Mouse (Mus musculus): ENCODE measurements around the gene Spata48. TPM values are rescaled to one million over a fixed set of nuclear protein-coding genes. Genes with fewer than 3 reads are reported as not detected.

The Spata48 gene
- polyA plus RNA-seq, 1 experiment from 2014 or later, result 2.1 TPM

DNA sequence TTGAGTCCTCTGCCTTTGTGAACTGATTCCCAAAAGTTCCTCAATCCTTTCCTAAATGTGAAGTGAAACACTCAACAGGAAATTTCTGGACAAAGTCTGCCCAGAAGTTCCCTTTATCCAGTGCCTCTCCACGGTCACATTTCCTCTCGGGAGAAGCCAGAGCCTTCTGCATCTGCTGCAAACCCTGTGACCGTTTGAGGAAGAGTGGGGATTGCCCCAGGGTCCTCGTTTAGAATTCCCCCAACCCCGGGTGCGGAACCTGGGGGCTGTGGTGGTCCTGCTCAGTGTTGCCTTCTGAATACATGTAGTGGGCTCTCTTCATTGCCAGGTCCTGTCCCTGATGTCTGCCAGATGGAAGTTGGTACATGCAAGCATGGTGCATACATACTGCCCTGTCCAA lies 67.3 kb downstream of the Spata48 start:
- Histone ChIP-seq H3K4me1 (ENCODE audit: insufficient read depth, low read length) (no peaks in the 10 kb centered on the region), H3K36me3 (ENCODE audit: insufficient read depth, low read length) (no peaks in the 10 kb centered on the region), H3K4me2 (replicated peaks; ENCODE audit: low read depth, low read length) (no peak overlapping the region), H3K9me3 (ENCODE audit: low read length) (no peaks in the 10 kb centered on the region), H3K4me3 (ENCODE audit: low read length) (no peak overlapping the region), H3K9ac (replicated peaks; ENCODE audit: low read length) (no peak overlapping the region), H3K27ac (ENCODE audit: low read length) (no peak overlapping the region), H3K27me3 (ENCODE audit: insufficient read depth, low read length) (no peaks in the 10 kb centered on the region)
- ATAC-seq (ENCODE audit: low FRiP score, low TSS enrichment), result no peak
- 67% methylated on average over 6 of the region's 6 CpGs for WGBS

GRCm38 (mm10) chr11:11530126-11530525 lies 68.2 kb downstream of the Spata48 start:
- 80% methylated on average over 2 of the region's 2 CpGs for WGBS
- no peak overlapping the region for H3K27ac ChIP-seq (ENCODE audit: low read length)

DNA sequence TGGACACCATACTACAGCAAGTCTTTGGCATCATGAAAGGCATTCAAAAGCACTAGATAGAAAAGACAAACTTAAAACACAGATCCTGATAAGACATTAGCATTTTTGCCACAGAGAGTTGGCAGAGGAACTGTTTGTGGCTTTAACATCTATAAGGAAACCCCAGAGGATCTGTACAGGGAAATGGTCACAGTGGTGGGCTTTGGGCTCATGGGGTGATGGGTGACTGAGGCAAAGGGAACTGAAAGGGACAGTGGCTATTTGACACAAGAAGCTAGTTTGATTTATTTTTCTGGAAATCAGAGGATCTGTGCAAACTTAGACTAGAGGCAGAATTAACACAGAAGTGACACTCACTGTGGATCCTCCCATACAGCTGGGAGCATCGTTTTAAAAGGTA lies 74.4 kb downstream of the Spata48 start:
- Histone ChIP-seq H3K27me3 (ENCODE audit: insufficient read depth, low read length) (no peaks in the 10 kb centered on the region), H3K4me2 (replicated peaks; ENCODE audit: low read depth, low read length) (no peak overlapping the region), H3K36me3 (ENCODE audit: insufficient read depth, low read length) (no peaks in the 10 kb centered on the region), H3K9ac (replicated peaks; ENCODE audit: low read length) (no peak overlapping the region), H3K27ac (ENCODE audit: low read length) (no peak overlapping the region), H3K4me1 (ENCODE audit: insufficient read depth, low read length) (no peaks in the 10 kb centered on the region), H3K4me3 (ENCODE audit: low read length) (no peak overlapping the region), H3K9me3 (ENCODE audit: low read length) (no peaks in the 10 kb centered on the region)
- ATAC-seq (ENCODE audit: low FRiP score, low TSS enrichment), result no peak
- WGBS, result 78% methylated on average over 1 of the region's 1 CpGs

More at GRCm38 (mm10) chr11:11530126-11530525, 68.2 kb downstream of the Spata48 start:
- Histone ChIP-seq H3K4me1 (ENCODE audit: insufficient read depth, low read length) (no peaks in the 10 kb centered on the region), H3K9me3 (ENCODE audit: low read length) (no peaks in the 10 kb centered on the region), H3K4me2 (replicated peaks; ENCODE audit: low read depth, low read length) (no peak overlapping the region), H3K9ac (replicated peaks; ENCODE audit: low read length) (no peak overlapping the region), H3K36me3 (ENCODE audit: insufficient read depth, low read length) (no peaks in the 10 kb centered on the region), H3K27me3 (ENCODE audit: insufficient read depth, low read length) (no peaks in the 10 kb centered on the region), H3K4me3 (ENCODE audit: low read length) (no peak overlapping the region)
- no peak for ATAC-seq (ENCODE audit: low FRiP score, low TSS enrichment)

- no peaks in the 10 kb centered on the region for H3K27me3 ChIP-seq (ENCODE audit: insufficient read depth, low read length)
- no peaks in the 10 kb centered on the region for H3K36me3 ChIP-seq (ENCODE audit: insufficient read depth, low read length)
- no peak overlapping the region for H3K9ac ChIP-seq (replicated peaks; ENCODE audit: low read length)
- no peak overlapping the region for H3K4me2 ChIP-seq (replicated peaks; ENCODE audit: low read depth, low read length)
- no peaks in the 10 kb centered on the region for H3K9me3 ChIP-seq (ENCODE audit: low read length)
- H3K4me1 ChIP-seq (ENCODE audit: insufficient read depth, low read length), result no peaks in the 10 kb centered on the region
- H3K27ac ChIP-seq (ENCODE audit: low read length), result no peak overlapping the region
- H3K4me3 ChIP-seq (ENCODE audit: low read length), result no peak overlapping the region
- 89% methylated on average over 3 of the region's 3 CpGs for WGBS
- no peak for ATAC-seq (ENCODE audit: low FRiP score, low TSS enrichment)
Measured at GRCm38 (mm10) chr11:11545948-11546347, 84.1 kb downstream of the Spata48 start.

GRCm38 (mm10) chr11:11546903-11547511 lies 85.1 kb downstream of the Spata48 start:
- H3K27ac ChIP-seq (ENCODE audit: low read length), result no peak overlapping the region
- no peaks in the 10 kb centered on the region for H3K27me3 ChIP-seq (ENCODE audit: insufficient read depth, low read length)
- no peak overlapping the region for H3K4me2 ChIP-seq (replicated peaks; ENCODE audit: low read depth, low read length)
- no peak overlapping the region for H3K4me3 ChIP-seq (ENCODE audit: low read length)
- H3K36me3 ChIP-seq (ENCODE audit: insufficient read depth, low read length), result no peaks in the 10 kb centered on the region
- no peaks in the 10 kb centered on the region for H3K9me3 ChIP-seq (ENCODE audit: low read length)
- H3K9ac ChIP-seq (replicated peaks; ENCODE audit: low read length), result no peak overlapping the region
- H3K4me1 ChIP-seq (ENCODE audit: insufficient read depth, low read length), result no peaks in the 10 kb centered on the region
- 73% methylated on average over 7 of the region's 7 CpGs for WGBS
- ATAC-seq (ENCODE audit: low FRiP score, low TSS enrichment), result no peak

GRCm38 (mm10) chr11:11547597-11548240 lies 85.8 kb downstream of the Spata48 start:
- no peak for ATAC-seq (ENCODE audit: low FRiP score, low TSS enrichment)
- no peak overlapping the region for H3K9ac ChIP-seq (replicated peaks; ENCODE audit: low read length)
- H3K27me3 ChIP-seq (ENCODE audit: insufficient read depth, low read length), result no peaks in the 10 kb centered on the region
- H3K4me2 ChIP-seq (replicated peaks; ENCODE audit: low read depth, low read length), result no peak overlapping the region
- H3K36me3 ChIP-seq (ENCODE audit: insufficient read depth, low read length), result no peaks in the 10 kb centered on the region
- H3K4me1 ChIP-seq (ENCODE audit: insufficient read depth, low read length), result no peaks in the 10 kb centered on the region
- WGBS, result 42% methylated on average over 7 of the region's 7 CpGs
- H3K27ac ChIP-seq (ENCODE audit: low read length), result no peak overlapping the region
- H3K9me3 ChIP-seq (ENCODE audit: low read length), result no peaks in the 10 kb centered on the region
- no peak overlapping the region for H3K4me3 ChIP-seq (ENCODE audit: low read length)

DNA sequence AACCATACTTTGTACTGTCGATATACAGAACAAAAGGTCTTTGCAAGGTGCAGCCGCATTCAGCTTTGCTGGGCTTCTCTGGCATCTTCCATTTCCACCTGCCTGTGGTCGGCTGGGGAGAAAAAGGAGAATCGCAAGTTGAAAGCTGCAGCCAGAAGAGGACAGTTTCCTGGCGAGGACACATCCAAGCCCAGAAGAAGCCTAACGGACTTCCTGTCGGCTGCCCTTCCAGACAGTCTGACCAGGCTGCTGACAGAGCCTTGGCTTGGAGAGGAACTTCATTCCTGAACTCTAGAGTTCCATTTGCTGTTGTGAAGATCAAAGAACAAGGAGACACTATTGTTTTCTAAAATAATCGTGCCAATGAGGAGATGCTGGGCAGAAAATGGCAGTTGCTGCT lies 93.7 kb downstream of the Spata48 start:
- no peaks in the 10 kb centered on the region for H3K4me1 ChIP-seq (ENCODE audit: insufficient read depth, low read length)
- no peak overlapping the region for H3K27ac ChIP-seq (ENCODE audit: low read length)
- no peaks in the 10 kb centered on the region for H3K27me3 ChIP-seq (ENCODE audit: insufficient read depth, low read length)
- no peaks in the 10 kb centered on the region for H3K9me3 ChIP-seq (ENCODE audit: low read length)
- WGBS, result 73% methylated on average over 8 of the region's 8 CpGs
- H3K4me2 ChIP-seq (replicated peaks; ENCODE audit: low read depth, low read length), result no peak overlapping the region
- ATAC-seq (ENCODE audit: low FRiP score, low TSS enrichment), result no peak
- H3K9ac ChIP-seq (replicated peaks; ENCODE audit: low read length), result no peak overlapping the region
- H3K4me3 ChIP-seq (ENCODE audit: low read length), result no peak overlapping the region
- no peaks in the 10 kb centered on the region for H3K36me3 ChIP-seq (ENCODE audit: insufficient read depth, low read length)

- H3K4me2 ChIP-seq (replicated peaks; ENCODE audit: low read depth, low read length), result no peak overlapping the region
- H3K9me3 ChIP-seq (ENCODE audit: low read length), result no peaks in the 10 kb centered on the region
- ATAC-seq (ENCODE audit: low FRiP score, low TSS enrichment), result no peak
- H3K36me3 ChIP-seq (ENCODE audit: insufficient read depth, low read length), result no peaks in the 10 kb centered on the region
- no peak overlapping the region for H3K9ac ChIP-seq (replicated peaks; ENCODE audit: low read length)
- WGBS, result 90% methylated on average over 1 of the region's 1 CpGs
- no peaks in the 10 kb centered on the region for H3K4me1 ChIP-seq (ENCODE audit: insufficient read depth, low read length)
- H3K4me3 ChIP-seq (ENCODE audit: low read length), result no peak overlapping the region
- H3K27ac ChIP-seq (ENCODE audit: low read length), result no peak overlapping the region
- no peaks in the 10 kb centered on the region for H3K27me3 ChIP-seq (ENCODE audit: insufficient read depth, low read length)
Measured at GRCm38 (mm10) chr11:11556186-11556585, 94.3 kb downstream of the Spata48 start.

DNA sequence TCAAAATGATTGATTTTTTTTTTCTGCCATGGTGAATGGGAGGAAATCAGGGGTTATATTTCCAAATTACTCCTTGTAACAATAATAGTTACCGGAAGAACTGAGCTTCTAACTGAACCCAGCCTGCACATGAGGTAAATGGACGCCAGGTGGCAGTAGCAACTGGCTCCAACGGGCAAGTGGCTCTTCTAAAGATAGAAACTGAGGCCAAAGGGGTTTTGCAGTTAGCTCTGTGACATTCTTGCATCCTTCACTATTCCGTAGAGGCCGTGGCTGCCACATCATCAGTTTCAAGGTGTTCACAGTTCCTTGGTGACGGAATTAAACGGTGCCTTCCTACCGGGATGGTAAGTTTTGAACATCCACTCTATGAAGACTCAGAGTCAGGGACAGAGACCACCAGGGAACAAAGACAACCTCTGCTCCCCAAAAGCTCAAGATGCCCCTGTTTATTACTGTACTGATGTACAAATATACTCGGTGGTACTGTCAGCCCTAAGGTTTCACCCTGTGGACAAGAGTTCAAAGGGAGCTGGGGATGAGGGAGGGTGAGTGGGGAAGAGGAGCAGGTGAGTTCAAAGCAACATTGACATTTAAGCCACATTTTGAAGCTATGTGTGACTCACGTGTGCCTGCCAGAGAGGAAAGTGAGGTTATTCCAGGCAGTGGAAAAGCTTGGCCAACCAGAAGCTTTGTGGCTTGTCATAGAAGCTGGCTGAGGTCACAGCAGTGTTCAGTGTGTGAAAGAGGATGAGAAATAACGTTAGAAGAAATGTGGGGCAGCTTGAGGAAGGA lies 95.5 kb downstream of the Spata48 start:
- 46% methylated on average over 11 of the region's 11 CpGs for WGBS
- H3K4me3 ChIP-seq (ENCODE audit: low read length), result no peak overlapping the region
- ATAC-seq (ENCODE audit: low FRiP score, low TSS enrichment), result no peak
- H3K27me3 ChIP-seq (ENCODE audit: insufficient read depth, low read length), result no peaks in the 10 kb centered on the region
- no peak overlapping the region for H3K9ac ChIP-seq (replicated peaks; ENCODE audit: low read length)
- no peak overlapping the region for H3K4me2 ChIP-seq (replicated peaks; ENCODE audit: low read depth, low read length)
- H3K36me3 ChIP-seq (ENCODE audit: insufficient read depth, low read length), result no peaks in the 10 kb centered on the region
- no peak overlapping the region for H3K27ac ChIP-seq (ENCODE audit: low read length)
- H3K9me3 ChIP-seq (ENCODE audit: low read length), result no peaks in the 10 kb centered on the region
- H3K4me1 ChIP-seq (ENCODE audit: insufficient read depth, low read length), result no peaks in the 10 kb centered on the region

DNA sequence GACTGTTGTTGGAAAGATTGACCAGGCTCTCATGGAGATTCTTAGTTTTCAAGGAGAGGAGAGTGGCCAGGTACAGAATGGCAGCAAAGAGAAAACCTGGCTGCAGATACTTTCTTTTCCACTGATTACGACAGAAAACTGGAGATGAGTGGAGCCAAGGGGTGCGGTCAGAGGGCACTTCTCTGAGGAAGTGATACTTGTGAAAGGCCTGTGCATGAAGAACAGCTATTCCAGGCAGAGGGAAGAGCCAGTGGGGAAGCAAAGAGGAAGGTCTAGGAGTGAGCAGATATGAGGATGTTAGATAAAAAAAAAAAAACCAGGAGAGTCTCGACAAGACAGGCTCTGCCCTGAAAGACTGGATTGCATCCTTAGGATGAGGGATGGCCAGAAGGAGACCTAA lies 96.8 kb downstream of the Spata48 start:
- H3K36me3 ChIP-seq (ENCODE audit: insufficient read depth, low read length), result no peaks in the 10 kb centered on the region
- no peaks in the 10 kb centered on the region for H3K27me3 ChIP-seq (ENCODE audit: insufficient read depth, low read length)
- no peak overlapping the region for H3K9ac ChIP-seq (replicated peaks; ENCODE audit: low read length)
- no peak overlapping the region for H3K4me3 ChIP-seq (ENCODE audit: low read length)
- WGBS, result 74% methylated on average over 3 of the region's 3 CpGs
- H3K4me2 ChIP-seq (replicated peaks; ENCODE audit: low read depth, low read length), result no peak overlapping the region
- no peak for ATAC-seq (ENCODE audit: low FRiP score, low TSS enrichment)
- no peak overlapping the region for H3K27ac ChIP-seq (ENCODE audit: low read length)
- H3K9me3 ChIP-seq (ENCODE audit: low read length), result no peaks in the 10 kb centered on the region
- H3K4me1 ChIP-seq (ENCODE audit: insufficient read depth, low read length), result no peaks in the 10 kb centered on the region
